Mouse (Mus musculus) brain, adult 2 months (tissue): ENCODE measurements at regions not wholly inside any gene's neighbourhood (a gene's known extent, or its start where the extent isn't known, plus 50 kb on each side); places are given as distances from the start of the nearest gene placed in this dataset.
"Not testable (repeated sequence)": the region's sequence is repeated elsewhere in the genome, so short reads cannot be mapped to it uniquely, and the experiment has no call there.

Source experiments
- DNase-seq: peaks from one replicate; pipeline ENCODE4 v3.0.0; 2011; ENCODE audit warnings: low read depth, low spot score

- DNase-seq = peak; percentile 5
Measured at GRCm38 (mm10) chr2:100918122-100918521, 706.4 kb upstream of the Rag2 start.

- no peak for DNase-seq
Measured at GRCm38 (mm10) chr2:100919537-100920212, 704.8 kb upstream of the Rag2 start.

- DNase-seq = not testable (repeated sequence)
Measured at GRCm38 (mm10) chr2:100948632-100949031, 675.9 kb upstream of the Rag2 start.

- no peak for DNase-seq
Measured at GRCm38 (mm10) chr2:100959412-100959811, 665.1 kb upstream of the Rag2 start.

- no peak for DNase-seq
Measured at GRCm38 (mm10) chr2:100964584-100964983, 659.9 kb upstream of the Rag2 start.

- no peak for DNase-seq
Measured at GRCm38 (mm10) chr2:100977202-100977601, 647.3 kb upstream of the Rag2 start.

- DNase-seq = no peak
Measured at GRCm38 (mm10) chr2:100982362-100982761, 642.2 kb upstream of the Rag2 start.

- DNase-seq = no peak
Measured at GRCm38 (mm10) chr2:101015353-101015752, 609.2 kb upstream of the Rag2 start.

GRCm38 (mm10) chr2:101019384-101019783, 605.1 kb upstream of the Rag2 start:
- DNase-seq = peak; percentile 15

- DNase-seq = peak; percentile 77
Measured at GRCm38 (mm10) chr2:101021515-101021914, 603.0 kb upstream of the Rag2 start.

GRCm38 (mm10) chr2:101043050-101043449, 581.5 kb upstream of the Rag2 start:
- no peak for DNase-seq

GRCm38 (mm10) chr2:101062939-101063338, 561.6 kb upstream of the Rag2 start:
- no peak for DNase-seq

- no peak for DNase-seq
Measured at GRCm38 (mm10) chr2:101074990-101075389, 549.5 kb upstream of the Rag2 start.

- no peak for DNase-seq
Measured at GRCm38 (mm10) chr2:101080231-101080630, 544.3 kb upstream of the Rag2 start.

GRCm38 (mm10) chr2:101083813-101084212, 540.7 kb upstream of the Rag2 start:
- no peak for DNase-seq

- no peak for DNase-seq
Measured at GRCm38 (mm10) chr2:101084648-101085047, 539.9 kb upstream of the Rag2 start.

GRCm38 (mm10) chr2:101107183-101107872, 517.2 kb upstream of the Rag2 start:
- DNase-seq = peak; percentile 58

GRCm38 (mm10) chr2:101136867-101137266, 487.7 kb upstream of the Rag2 start:
- no peak for DNase-seq

GRCm38 (mm10) chr2:101139931-101140330, 484.6 kb upstream of the Rag2 start:
- no peak for DNase-seq

- DNase-seq = peak; percentile 57
Measured at GRCm38 (mm10) chr2:101156755-101157271, 467.7 kb upstream of the Rag2 start.

GRCm38 (mm10) chr2:101159276-101159675, 465.2 kb upstream of the Rag2 start:
- DNase-seq = peak; percentile 75

- DNase-seq = no peak
Measured at GRCm38 (mm10) chr2:101165942-101166341, 458.6 kb upstream of the Rag2 start.

- peak; percentile 73 for DNase-seq
Measured at GRCm38 (mm10) chr2:101172806-101173205, 451.7 kb upstream of the Rag2 start.
